Mouse (Mus musculus): Measurements from ENCODE around the gene Sp1. TPM values are rescaled to one million over a fixed set of nuclear protein-coding genes. Genes with fewer than 3 reads are reported as not detected.

The Sp1 gene
- polyA plus RNA-seq, 1 experiment from 2014 or later = 5.6 TPM

DNA sequence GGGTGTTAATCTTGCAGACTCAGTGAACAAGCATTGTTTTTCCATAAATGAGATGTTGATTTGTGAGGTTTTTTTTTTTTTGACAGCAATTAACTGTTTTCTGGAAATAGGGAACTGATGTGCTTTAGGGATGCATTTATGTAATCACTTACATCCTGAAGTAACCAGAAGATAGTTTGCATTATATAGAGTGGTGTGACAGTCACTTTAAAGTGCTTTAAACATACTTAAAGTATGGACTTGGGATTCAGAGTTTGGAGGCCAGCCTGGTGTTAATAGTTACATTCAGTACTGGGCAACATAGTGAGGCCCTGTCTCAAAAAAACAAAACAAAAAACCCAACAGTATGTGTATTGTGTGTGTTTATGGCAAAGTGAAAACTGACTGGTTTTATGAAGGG lies 65.8 kb downstream of the Sp1 start:
- Histone ChIP-seq H3K9ac (ENCODE audit: low read depth, low read length) (no peak overlapping the region), H3K27me3 (replicated peaks; ENCODE audit: control insufficient read depth, insufficient read depth, low read length) (no peaks in the 10 kb centered on the region), H3K27ac (ENCODE audit: low read depth, low read length) (no peak overlapping the region), H3K36me3 (ENCODE audit: control insufficient read depth, insufficient read depth) (peaks cover 33% of the 10 kb centered on the region), H3K4me2 (replicated peaks; ENCODE audit: low read depth) (peak overlapping the region; percentile 63), H3K9me3 (ENCODE audit: control insufficient read depth) (no peaks in the 10 kb centered on the region), H3K4me3 (ENCODE audit: low read depth, low read length) (peak overlapping the region; percentile 80), H3K4me1 (replicated peaks; ENCODE audit: control insufficient read depth, insufficient read depth, low read length) (no peaks in the 10 kb centered on the region)
- ATAC-seq = no peak
- no peak for TF ChIP-seq CTCF (IDR thresholded peaks at IDR 0.05; ENCODE audit: low read depth)

DNA sequence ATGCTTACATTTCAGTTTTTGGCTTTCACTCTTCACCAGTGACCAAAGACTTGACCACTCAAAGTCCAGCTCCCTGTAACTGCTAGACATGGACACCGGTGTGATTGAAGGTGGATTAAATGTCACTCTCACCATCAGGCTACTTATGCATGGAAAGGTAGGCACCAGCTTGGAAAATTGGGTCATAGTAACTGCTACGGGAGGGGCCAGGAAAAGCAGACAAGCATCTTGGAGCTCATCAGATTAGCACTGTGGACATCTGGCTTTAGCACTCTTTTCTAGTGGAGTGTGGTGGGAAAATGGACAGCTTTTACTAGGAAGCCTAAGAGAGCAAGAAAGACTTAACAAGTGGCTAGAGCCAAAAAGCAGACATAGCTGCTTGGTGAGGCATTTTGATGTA lies 67.3 kb downstream of the Sp1 start:
- no peak overlapping the region for H3K27ac ChIP-seq (ENCODE audit: low read depth, low read length)
- no peaks in the 10 kb centered on the region for H3K4me1 ChIP-seq (replicated peaks; ENCODE audit: control insufficient read depth, insufficient read depth, low read length)
- TF ChIP-seq CTCF (IDR thresholded peaks at IDR 0.05; ENCODE audit: low read depth) = no peak
- H3K36me3 ChIP-seq (ENCODE audit: control insufficient read depth, insufficient read depth) = peaks cover 47% of the 10 kb centered on the region
- no peak overlapping the region for H3K9ac ChIP-seq (ENCODE audit: low read depth, low read length)
- 51% methylated on average over 2 of the region's 2 CpGs for WGBS
- no peak overlapping the region for H3K4me2 ChIP-seq (replicated peaks; ENCODE audit: low read depth)
- no peak for ATAC-seq
- H3K27me3 ChIP-seq (replicated peaks; ENCODE audit: control insufficient read depth, insufficient read depth, low read length) = no peaks in the 10 kb centered on the region
- H3K9me3 ChIP-seq (ENCODE audit: control insufficient read depth) = no peaks in the 10 kb centered on the region
- no peak overlapping the region for H3K4me3 ChIP-seq (ENCODE audit: low read depth, low read length)

DNA sequence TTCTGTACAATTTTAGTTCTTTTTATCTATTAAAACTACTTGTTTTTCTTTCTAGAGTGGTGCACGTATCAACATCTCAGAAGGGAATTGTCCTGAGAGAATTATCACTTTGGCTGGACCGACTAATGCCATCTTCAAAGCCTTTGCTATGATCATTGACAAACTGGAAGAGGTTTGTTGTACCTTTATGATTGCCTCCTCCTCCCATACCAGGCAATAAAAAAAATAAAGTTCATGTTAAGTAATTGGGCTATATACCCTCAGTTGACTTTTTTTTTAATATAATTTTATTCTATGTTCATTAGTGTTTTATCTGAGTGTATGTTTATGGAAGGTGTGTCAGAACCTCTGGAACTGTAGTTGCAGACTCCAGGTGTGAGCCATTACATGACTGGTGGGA lies 68.6 kb downstream of the Sp1 start:
- no peak for TF ChIP-seq CTCF (IDR thresholded peaks at IDR 0.05; ENCODE audit: low read depth)
- H3K4me3 ChIP-seq (ENCODE audit: low read depth, low read length) = no peak overlapping the region
- H3K36me3 ChIP-seq (ENCODE audit: control insufficient read depth, insufficient read depth) = peaks cover 56% of the 10 kb centered on the region
- no peaks in the 10 kb centered on the region for H3K9me3 ChIP-seq (ENCODE audit: control insufficient read depth)
- no peak overlapping the region for H3K27ac ChIP-seq (ENCODE audit: low read depth, low read length)
- H3K27me3 ChIP-seq (replicated peaks; ENCODE audit: control insufficient read depth, insufficient read depth, low read length) = no peaks in the 10 kb centered on the region
- 88% methylated on average over 2 of the region's 2 CpGs for WGBS
- H3K9ac ChIP-seq (ENCODE audit: low read depth, low read length) = no peak overlapping the region
- no peaks in the 10 kb centered on the region for H3K4me1 ChIP-seq (replicated peaks; ENCODE audit: control insufficient read depth, insufficient read depth, low read length)
- no peak overlapping the region for H3K4me2 ChIP-seq (replicated peaks; ENCODE audit: low read depth)
- no peak for ATAC-seq

DNA sequence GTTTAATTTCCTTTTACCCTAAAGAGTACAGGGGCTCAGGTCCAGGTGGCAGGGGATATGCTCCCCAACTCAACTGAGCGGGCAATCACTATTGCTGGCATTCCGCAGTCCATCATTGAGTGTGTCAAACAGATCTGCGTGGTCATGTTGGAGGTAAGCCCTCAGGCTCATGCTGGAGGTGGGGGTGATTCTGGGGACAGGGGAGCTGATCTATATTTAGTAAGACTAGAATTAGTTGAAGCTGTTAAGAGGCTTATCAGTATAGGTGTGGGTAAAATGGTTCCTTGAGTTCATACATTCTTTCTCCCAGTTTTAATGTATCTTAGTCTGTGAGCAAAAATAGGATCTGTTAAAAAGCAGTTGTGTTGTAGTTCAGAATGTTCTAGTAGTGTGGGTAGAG lies 77.2 kb downstream of the Sp1 start:
- WGBS = 89% methylated on average over 3 of the region's 3 CpGs
- Histone ChIP-seq H3K9ac (ENCODE audit: low read depth, low read length) (no peak overlapping the region), H3K27ac (ENCODE audit: low read depth, low read length) (no peak overlapping the region), H3K4me1 (replicated peaks; ENCODE audit: control insufficient read depth, insufficient read depth, low read length) (no peaks in the 10 kb centered on the region), H3K36me3 (ENCODE audit: control insufficient read depth, insufficient read depth) (peaks cover 74% of the 10 kb centered on the region), H3K27me3 (replicated peaks; ENCODE audit: control insufficient read depth, insufficient read depth, low read length) (no peaks in the 10 kb centered on the region), H3K4me3 (ENCODE audit: low read depth, low read length) (no peak overlapping the region), H3K9me3 (ENCODE audit: control insufficient read depth) (no peaks in the 10 kb centered on the region), H3K4me2 (replicated peaks; ENCODE audit: low read depth) (no peak overlapping the region)
- ATAC-seq = no peak
- TF ChIP-seq CTCF (IDR thresholded peaks at IDR 0.05; ENCODE audit: low read depth) = no peak

DNA sequence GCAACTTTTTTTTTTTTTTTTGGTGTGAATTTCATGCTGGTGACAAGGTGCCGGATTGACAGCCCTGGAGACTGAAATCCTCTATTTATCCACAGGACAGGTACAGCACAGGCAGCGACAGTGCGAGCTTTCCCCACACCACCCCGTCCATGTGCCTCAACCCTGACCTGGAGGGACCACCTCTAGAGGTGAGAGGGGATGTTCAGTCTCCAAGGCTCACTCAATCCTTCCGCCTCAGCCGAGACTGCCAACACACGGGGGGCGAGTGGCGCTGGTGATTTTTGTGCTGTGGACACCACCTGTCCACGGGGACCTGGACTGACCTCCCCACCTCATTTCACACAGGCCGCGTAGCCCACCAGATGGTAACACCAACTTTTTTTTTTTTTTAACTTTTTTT lies 79.9 kb downstream of the Sp1 start:
- TF ChIP-seq CTCF (IDR thresholded peaks at IDR 0.05; ENCODE audit: low read depth) = no peak
- Histone ChIP-seq H3K36me3 (ENCODE audit: control insufficient read depth, insufficient read depth) (peaks cover 85% of the 10 kb centered on the region), H3K9me3 (ENCODE audit: control insufficient read depth) (no peaks in the 10 kb centered on the region), H3K4me3 (ENCODE audit: low read depth, low read length) (no peak overlapping the region), H3K4me1 (replicated peaks; ENCODE audit: control insufficient read depth, insufficient read depth, low read length) (no peaks in the 10 kb centered on the region), H3K27me3 (replicated peaks; ENCODE audit: control insufficient read depth, insufficient read depth, low read length) (no peaks in the 10 kb centered on the region), H3K9ac (ENCODE audit: low read depth, low read length) (no peak overlapping the region), H3K4me2 (replicated peaks; ENCODE audit: low read depth) (no peak overlapping the region), H3K27ac (ENCODE audit: low read depth, low read length) (no peak overlapping the region)
- no peak for ATAC-seq
- 90% methylated on average over 12 of the region's 12 CpGs for WGBS

Other genes with a start within 250 kb of the Sp1 start
- 14.1 and 16.0 TPM in 2 replicates for gene Zfp740, start 202.9 kb upstream of the Sp1 start, polyA plus RNA-seq (2015; fragmentation: Nextera tagmentation; extraction: Ambion mirVana)
- 22.8 and 26.8 TPM in 2 replicates for gene Csad, start 201.4 kb upstream of the Sp1 start, polyA plus RNA-seq (2015; fragmentation: Nextera tagmentation; extraction: Ambion mirVana)
- 2.6 and 2.9 TPM in 2 replicates for gene Itgb7, start 174.2 kb upstream of the Sp1 start, polyA plus RNA-seq (2015; fragmentation: Nextera tagmentation; extraction: Ambion mirVana)
- 5.9 and 7.3 TPM in 2 replicates for gene Rarg, start 148.6 kb upstream of the Sp1 start, polyA plus RNA-seq (2015; fragmentation: Nextera tagmentation; extraction: Ambion mirVana)
- gene Gm9918, start 135.6 kb upstream of the Sp1 start, polyA plus RNA-seq (2015; fragmentation: Nextera tagmentation; extraction: Ambion mirVana) = 0.07 TPM in 1 of 2 replicates, not detected in the other
- 80.4 and 81.1 TPM in 2 replicates for gene Mfsd5, start 126.7 kb upstream of the Sp1 start, polyA plus RNA-seq (2015; fragmentation: Nextera tagmentation; extraction: Ambion mirVana)
- 4.7 and 5.4 TPM in 2 replicates for gene Espl1, start 109.9 kb upstream of the Sp1 start, polyA plus RNA-seq (2015; fragmentation: Nextera tagmentation; extraction: Ambion mirVana)
- 339 and 341 TPM in 2 replicates for gene Pfdn5, start 80.0 kb upstream of the Sp1 start, polyA plus RNA-seq (2015; fragmentation: Nextera tagmentation; extraction: Ambion mirVana)
- gene Myg1, start 74.4 kb upstream of the Sp1 start, polyA plus RNA-seq (2015; fragmentation: Nextera tagmentation; extraction: Ambion mirVana) = 35.8 and 41.5 TPM in 2 replicates
- gene Aaas, start 55.4 kb upstream of the Sp1 start, polyA plus RNA-seq (2015; fragmentation: Nextera tagmentation; extraction: Ambion mirVana) = 15.0 and 16.8 TPM in 2 replicates
- gene Sp7, start 39.0 kb upstream of the Sp1 start, polyA plus RNA-seq (2015; fragmentation: Nextera tagmentation; extraction: Ambion mirVana) = 0.07 and 0.14 TPM in 2 replicates
- 0.35 and 0.50 TPM in 2 replicates for gene Amhr2, start 39.2 kb downstream of the Sp1 start, polyA plus RNA-seq (2015; fragmentation: Nextera tagmentation; extraction: Ambion mirVana)
- gene Prr13, start 52.9 kb downstream of the Sp1 start, polyA plus RNA-seq (2015; fragmentation: Nextera tagmentation; extraction: Ambion mirVana) = 394 and 398 TPM in 2 replicates
- gene Pcbp2, start 64.4 kb downstream of the Sp1 start, polyA plus RNA-seq (2015; fragmentation: Nextera tagmentation; extraction: Ambion mirVana) = 109 and 115 TPM in 2 replicates
- 3.5 TPM in 1 of 2 replicates, not detected in the other for gene Gm10337, start 97.6 kb downstream of the Sp1 start, polyA plus RNA-seq (2015; fragmentation: Nextera tagmentation; extraction: Ambion mirVana)
- gene Map3k12, start 110.9 kb downstream of the Sp1 start, polyA plus RNA-seq (2015; fragmentation: Nextera tagmentation; extraction: Ambion mirVana) = 3.1 and 3.5 TPM in 2 replicates
- gene Tarbp2, start 112.0 kb downstream of the Sp1 start, polyA plus RNA-seq (2015; fragmentation: Nextera tagmentation; extraction: Ambion mirVana) = 50.2 and 50.4 TPM in 2 replicates
- 1.1 TPM in 2 replicates for gene Npff, start 118.8 kb downstream of the Sp1 start, polyA plus RNA-seq (2015; fragmentation: Nextera tagmentation; extraction: Ambion mirVana)
- not detected in 2 replicates for gene Gm28047, start 218.9 kb downstream of the Sp1 start, polyA plus RNA-seq (2015; fragmentation: Nextera tagmentation; extraction: Ambion mirVana)
- 15.0 and 17.1 TPM in 2 replicates for gene Atf7, start 219.3 kb downstream of the Sp1 start, polyA plus RNA-seq (2015; fragmentation: Nextera tagmentation; extraction: Ambion mirVana)